Mouse (Mus musculus) T-helper 1 cell (primary cell): ENCODE measurements around the gene Rplp1.

Source experiments
- in situ Hi-C: fragments of 300-600 bp; cut with MboI, MseI; formaldehyde crosslinking; loops from one replicate; pipeline ENCODE4 v1.15.1; 2025; ENCODE audit warnings: high pct_unique_total_duplicates

Gene Rplp1

GRCm38 (mm10) chr9:61914203-61914916, at the start of gene Rplp1:
TSS of gene Rplp1 (minus strand) at chr9:61914542.
- in situ Hi-C loops: no loop called here

GRCm38 (mm10) chr9:61963356-61963755, 49.0 kb upstream of the Rplp1 start:
- in situ Hi-C loops: loop anchor here (10.0 kb wide), 1 partner anchor 161 kb away; the partner anchor contains the start of gene Glce

GRCm38 (mm10) chr9:61961181-61961580, 46.8 kb upstream of the Rplp1 start:
- in situ Hi-C loops: loop anchor here (10.0 kb wide), 1 partner anchor 164 kb away; the partner anchor contains the start of gene Glce

- in situ Hi-C loops: loop anchor here (10.0 kb wide), 1 partner anchor 164 kb away; the partner anchor contains the start of gene Glce
Measured at GRCm38 (mm10) chr9:61960753-61961152, 46.4 kb upstream of the Rplp1 start.

- in situ Hi-C loops: loop anchor here (10.0 kb wide), 1 partner anchor 165 kb away; the partner anchor contains the start of gene Glce
Measured at GRCm38 (mm10) chr9:61959921-61960569, 45.7 kb upstream of the Rplp1 start.

- in situ Hi-C loops: no loop called here
Measured at GRCm38 (mm10) chr9:61954707-61955106, 40.4 kb upstream of the Rplp1 start.

- in situ Hi-C loops: no loop called here
Measured at GRCm38 (mm10) chr9:61952241-61952640, 37.9 kb upstream of the Rplp1 start.

- in situ Hi-C loops: no loop called here
Measured at GRCm38 (mm10) chr9:61947402-61948346, 33.3 kb upstream of the Rplp1 start.

GRCm38 (mm10) chr9:61946623-61947401, 32.5 kb upstream of the Rplp1 start, which contains the start of gene Kif23:
TSS of gene Kif23 (minus strand) at chr9:61946774.
- in situ Hi-C loops: no loop called here

- in situ Hi-C loops: no loop called here
Measured at GRCm38 (mm10) chr9:61945973-61946611, 31.8 kb upstream of the Rplp1 start.

GRCm38 (mm10) chr9:61941054-61941453, 26.7 kb upstream of the Rplp1 start:
- in situ Hi-C loops: no loop called here

- in situ Hi-C loops: no loop called here
Measured at GRCm38 (mm10) chr9:61933333-61933732, 19.0 kb upstream of the Rplp1 start.

- in situ Hi-C loops: no loop called here
Measured at GRCm38 (mm10) chr9:61932009-61932408, 17.7 kb upstream of the Rplp1 start.

GRCm38 (mm10) chr9:61925086-61925660, 10.8 kb upstream of the Rplp1 start:
- in situ Hi-C loops: no loop called here

- in situ Hi-C loops: no loop called here
Measured at GRCm38 (mm10) chr9:61920331-61920730, 6.0 kb upstream of the Rplp1 start.

- in situ Hi-C loops: no loop called here
Measured at GRCm38 (mm10) chr9:61919464-61919863, 5.1 kb upstream of the Rplp1 start.

- in situ Hi-C loops: no loop called here
Measured at GRCm38 (mm10) chr9:61917436-61917835, 3.1 kb upstream of the Rplp1 start.

- in situ Hi-C loops: no loop called here
Measured at GRCm38 (mm10) chr9:61916986-61917385, 2.6 kb upstream of the Rplp1 start.

- in situ Hi-C loops: no loop called here
Measured at GRCm38 (mm10) chr9:61915393-61916005, 1.2 kb upstream of the Rplp1 start.

- in situ Hi-C loops: no loop called here
Measured at GRCm38 (mm10) chr9:61914917-61915300, 567 bp upstream of the Rplp1 start.
